Mouse (Mus musculus) midbrain, embryonic 10.5 days (tissue): ENCODE measurements at regions not wholly inside any gene's neighbourhood (a gene's known extent, or its start where the extent isn't known, plus 50 kb on each side); places are given as distances from the start of the nearest gene placed in this dataset.
A peak's percentile ranks its signal among the peaks of the same experiment; 100 is the strongest.

Experiments
- DNase-seq: peaks from one replicate; pipeline ENCODE4 v3.0.0-alpha.2; 2017; ENCODE audit warnings: low spot score
- H3K27ac ChIP-seq: fragments of 300-500 bp; sonication (generic); replicated peaks from 2 replicates; pipeline ENCODE4 v1.5.1; 2016; ENCODE audit warnings: mild to moderate bottlenecking
- H3K27me3 ChIP-seq: fragments of 300-500 bp; sonication (generic); 2 replicates; pipeline ENCODE4 v1.6.1; 2016; ENCODE audit warnings: low read depth, mild to moderate bottlenecking; ENCODE audit not compliant: poor library complexity, severe bottlenecking
- H3K36me3 ChIP-seq: fragments of 300-500 bp; sonication (generic); 2 replicates; pipeline ENCODE4 v1.6.1; 2016; ENCODE audit warnings: mild to moderate bottlenecking, moderate library complexity
- H3K4me1 ChIP-seq: fragments of 300-500 bp; sonication (generic); 2 replicates; pipeline ENCODE4 v1.6.1; 2016
- H3K4me3 ChIP-seq: fragments of 300-500 bp; sonication (generic); 2 replicates; pipeline ENCODE4 v1.5.1; 2016; ENCODE audit warnings: mild to moderate bottlenecking, moderate library complexity
- H3K9me3 ChIP-seq: fragments of 300-500 bp; sonication (generic); replicated peaks from 2 replicates; pipeline ENCODE4 v1.6.1; 2016; ENCODE audit warnings: mild to moderate bottlenecking
- WGBS: fragments of 180-500 bp; shearing (Covaris S2); methylation state at CpG from one replicate; pipeline ENCODE4 v1.1.7; 2016; 5-methylcytosine and 5-hydroxymethylcytosine counted together

DNA sequence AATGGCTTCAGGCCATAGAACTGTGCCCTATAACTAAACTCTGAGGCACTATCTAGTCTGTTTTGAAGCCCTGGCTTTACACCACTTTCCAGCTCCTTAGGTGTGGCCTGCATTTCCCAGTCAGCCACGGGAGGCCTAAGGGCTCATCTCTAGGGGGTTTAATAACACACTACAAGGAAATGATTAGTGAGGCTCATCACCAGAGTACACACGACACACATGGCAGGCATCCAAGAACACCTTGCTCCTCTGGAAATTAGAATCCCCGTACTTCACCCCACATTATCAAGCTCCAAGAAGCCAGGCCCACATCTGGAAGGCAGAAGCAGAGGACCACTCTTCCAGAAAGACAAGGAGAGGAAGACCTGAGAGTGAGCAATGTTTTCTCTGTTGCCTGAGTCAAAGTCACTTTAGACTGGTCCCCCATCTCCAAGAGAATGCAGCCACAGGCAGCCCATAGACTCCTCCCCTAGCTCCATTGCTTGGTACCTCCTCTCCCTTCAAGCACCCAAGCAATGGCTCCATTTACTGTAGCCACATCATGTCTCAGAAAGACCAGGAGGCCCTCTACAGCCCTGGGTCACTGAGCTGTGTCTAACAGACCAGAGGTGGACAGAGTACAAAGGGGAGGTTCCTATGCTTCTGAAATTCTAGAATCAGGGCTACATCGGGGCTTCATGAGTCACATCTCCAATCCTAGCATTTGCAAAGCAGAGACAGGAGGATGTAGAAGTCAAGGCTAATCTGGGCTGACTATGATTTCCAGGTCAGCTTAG lies 204.0 kb upstream of the Spdye4c start:
- Histone ChIP-seq H3K27ac (no peak overlapping the region), H3K9me3 (no peaks in the 10 kb centered on the region), H3K36me3 (no peaks in the 10 kb centered on the region), H3K27me3 (peaks cover 5% of the 10 kb centered on the region; the same call in 1 of the 2 replicates), H3K4me1 (peaks cover 54% of the 10 kb centered on the region), H3K4me3 (no peak overlapping the region)
- 86% methylated on average over 4 of the region's 4 CpGs for WGBS
- DNase-seq, result no peak

DNA sequence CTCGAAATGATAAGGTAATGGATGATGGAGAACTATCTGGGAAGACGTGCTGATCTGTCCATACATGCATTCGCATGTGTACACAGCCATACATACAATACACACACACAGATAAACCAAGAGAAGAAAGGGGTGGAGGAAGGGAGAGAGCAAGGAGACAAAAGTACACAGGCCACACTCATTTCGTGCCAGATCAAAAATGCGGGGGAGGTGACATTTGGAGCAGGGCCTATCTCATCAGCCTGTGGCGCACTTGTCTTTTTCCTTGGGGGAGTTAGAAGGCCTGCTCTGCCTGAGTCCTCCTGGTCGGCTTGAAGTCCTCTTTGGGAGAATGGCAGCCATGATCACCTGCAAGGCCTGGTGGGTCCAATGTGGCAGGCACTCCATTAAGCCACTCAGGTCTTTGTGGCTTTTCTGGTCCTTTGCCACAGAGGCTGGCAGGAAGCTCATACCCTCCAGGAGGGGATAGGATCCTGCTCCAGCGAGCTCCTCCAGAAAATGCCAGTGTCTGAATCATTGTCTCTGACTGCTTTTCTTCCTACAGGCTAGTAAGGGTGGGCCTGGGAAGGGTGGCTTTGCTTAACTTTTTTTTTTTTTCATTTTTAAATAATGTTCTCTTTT lies 203.0 kb upstream of the Spdye4c start:
- 80% methylated on average over 8 of the region's 8 CpGs for WGBS
- peaks cover 5% of the 10 kb centered on the region; the same call in 1 of the 2 replicates for H3K27me3 ChIP-seq
- H3K4me3 ChIP-seq, result no peak overlapping the region
- no peak overlapping the region for H3K27ac ChIP-seq
- H3K36me3 ChIP-seq, result no peaks in the 10 kb centered on the region
- no peaks in the 10 kb centered on the region for H3K9me3 ChIP-seq
- DNase-seq, result no peak
- peaks cover 63% of the 10 kb centered on the region for H3K4me1 ChIP-seq

DNA sequence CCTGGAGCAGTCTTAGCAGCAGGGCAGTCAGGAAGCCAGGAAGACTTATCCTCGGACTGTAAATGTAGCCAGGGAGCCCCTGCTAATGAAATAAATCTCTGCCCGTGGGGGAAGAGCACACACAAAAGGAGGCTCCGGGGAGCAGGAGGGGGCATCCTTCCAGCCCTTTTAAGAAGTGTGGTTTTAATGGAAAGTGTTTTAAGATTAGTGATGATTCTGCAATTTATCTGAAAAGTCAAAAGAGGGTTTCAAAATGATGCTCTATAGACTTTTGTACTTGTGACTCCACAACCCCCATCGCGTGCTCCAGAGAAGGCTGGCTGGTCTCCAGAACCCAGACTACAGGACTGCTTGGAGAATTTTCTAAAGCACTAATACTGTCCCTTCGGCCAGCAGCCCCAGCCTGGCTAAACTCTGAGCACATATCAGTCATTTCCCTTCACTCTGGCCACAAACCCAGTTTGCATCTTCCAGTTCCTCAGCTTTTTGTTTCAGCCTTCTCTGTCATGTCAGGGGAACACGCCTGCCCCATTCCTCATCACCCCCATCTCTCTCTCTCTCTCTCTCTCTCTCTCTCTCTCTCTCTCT lies 202.0 kb upstream of the Spdye4c start:
- Histone ChIP-seq H3K27me3 (peaks cover 10% of the 10 kb centered on the region), H3K27ac (no peak overlapping the region), H3K9me3 (no peaks in the 10 kb centered on the region), H3K4me3 (no peak overlapping the region), H3K4me1 (peaks cover 66% of the 10 kb centered on the region), H3K36me3 (no peaks in the 10 kb centered on the region)
- WGBS, result 31% methylated on average over 7 of the region's 7 CpGs
- peak; percentile 16 for DNase-seq

DNA sequence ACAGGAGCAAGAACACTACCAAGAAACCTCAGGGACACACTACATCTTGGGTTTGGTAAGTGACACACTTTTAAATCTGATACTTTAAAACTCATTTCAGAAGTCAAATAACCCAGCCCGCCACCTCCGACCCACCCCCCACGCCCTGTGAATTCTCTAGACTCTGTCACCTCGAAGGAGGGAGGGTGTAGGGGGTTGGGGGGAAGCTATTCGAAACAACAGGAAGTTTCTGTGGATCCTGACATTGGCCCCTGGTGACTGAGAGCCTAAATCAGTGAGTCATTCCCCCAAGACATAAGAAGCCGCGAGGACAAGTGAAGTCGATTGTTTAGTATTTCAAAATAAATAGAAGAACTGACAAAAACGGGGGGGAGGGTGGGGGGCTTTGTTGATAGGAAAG lies 198.7 kb upstream of the Spdye4c start:
- WGBS, result 14% methylated on average over 9 of the region's 9 CpGs
- H3K9me3 ChIP-seq, result no peaks in the 10 kb centered on the region
- peak overlapping the region; percentile 20; the same call in 1 of the 2 replicates for H3K4me3 ChIP-seq
- peaks cover 25% of the 10 kb centered on the region for H3K27me3 ChIP-seq
- H3K4me1 ChIP-seq, result peaks cover 74% of the 10 kb centered on the region
- H3K36me3 ChIP-seq, result no peaks in the 10 kb centered on the region
- DNase-seq, result no peak
- no peak overlapping the region for H3K27ac ChIP-seq

DNA sequence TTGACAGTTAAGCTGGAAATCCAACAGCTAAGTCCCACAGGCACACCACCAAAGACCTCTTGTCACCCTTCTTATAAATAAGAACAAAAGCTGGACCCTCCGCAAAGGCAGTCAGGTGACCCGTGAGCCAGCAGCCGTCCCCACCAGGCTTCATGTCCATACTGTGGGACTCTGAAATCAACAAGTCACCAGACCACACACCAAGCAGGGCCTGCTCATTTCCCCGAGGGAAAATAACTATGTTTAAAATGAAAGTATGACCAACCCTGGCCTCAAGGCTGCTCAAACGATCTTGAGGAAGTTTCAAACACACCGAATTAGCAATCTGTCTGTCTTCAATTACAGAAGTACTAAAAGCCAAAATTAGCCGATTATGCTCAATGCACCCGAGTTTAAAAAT lies 197.6 kb upstream of the Spdye4c start:
- 31% methylated on average over 8 of the region's 8 CpGs for WGBS
- peak; percentile 55 for DNase-seq
- Histone ChIP-seq H3K36me3 (no peaks in the 10 kb centered on the region), H3K27me3 (peaks cover 20% of the 10 kb centered on the region), H3K4me3 (no peak overlapping the region; the same call in 1 of the 2 replicates), H3K27ac (no peak overlapping the region), H3K4me1 (peaks cover 68% of the 10 kb centered on the region), H3K9me3 (no peaks in the 10 kb centered on the region)

DNA sequence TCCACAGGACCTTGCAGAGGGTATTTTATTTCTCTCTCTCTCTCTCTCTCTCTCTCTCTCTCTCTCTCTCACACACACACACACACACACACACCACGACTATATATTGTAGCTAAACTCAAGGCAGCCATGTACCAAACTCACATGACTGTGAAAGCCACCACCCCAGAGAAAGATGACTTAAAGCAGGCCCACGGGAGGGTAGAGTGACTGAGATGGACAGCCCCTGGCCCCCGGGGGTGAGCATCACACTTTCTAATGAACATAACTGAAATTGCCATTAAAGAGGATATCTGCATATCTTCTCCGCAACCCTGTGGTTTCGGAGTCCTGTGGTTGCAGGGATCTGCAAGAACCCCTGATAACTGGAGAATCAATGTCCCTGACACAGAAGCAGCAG lies 197.1 kb upstream of the Spdye4c start:
- Histone ChIP-seq H3K4me1 (peaks cover 63% of the 10 kb centered on the region), H3K4me3 (no peak overlapping the region), H3K27me3 (peaks cover 20% of the 10 kb centered on the region), H3K9me3 (no peaks in the 10 kb centered on the region), H3K27ac (no peak overlapping the region), H3K36me3 (no peaks in the 10 kb centered on the region)
- 82% methylated on average over 5 of the region's 5 CpGs for WGBS
- DNase-seq, result no peak

DNA sequence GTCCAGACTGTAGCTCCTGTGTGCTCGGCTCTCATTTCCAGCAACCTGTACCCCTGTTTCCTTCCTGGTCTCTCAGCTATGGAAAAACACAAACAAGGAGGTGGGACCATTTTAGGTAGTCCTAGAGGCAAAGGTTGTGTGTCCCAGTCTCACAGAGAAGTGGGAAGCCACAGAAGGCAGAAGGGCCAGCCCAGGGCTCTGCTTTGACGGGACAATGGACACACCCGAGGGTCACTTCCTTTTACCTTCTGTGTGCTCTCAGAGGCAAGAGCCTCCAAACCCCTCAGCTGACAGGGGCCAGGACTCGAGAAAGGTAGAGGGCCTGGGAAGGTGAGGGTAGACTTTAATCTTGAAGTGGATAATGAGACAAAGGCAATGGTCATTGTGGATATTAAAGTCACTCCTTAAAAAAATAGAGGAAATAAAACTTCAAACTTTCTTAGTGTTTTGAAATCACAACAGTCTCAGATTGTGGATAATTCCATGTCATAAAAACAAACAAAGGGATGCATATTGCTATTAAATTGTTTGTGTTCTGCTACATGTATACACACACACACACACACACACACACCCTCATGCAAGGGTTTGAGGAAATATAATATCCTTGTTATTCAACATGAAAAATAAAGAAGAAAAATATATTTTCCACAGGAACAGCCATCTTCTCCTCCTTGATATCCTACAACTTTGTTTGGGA lies 195.6 kb upstream of the Spdye4c start:
- H3K27ac ChIP-seq, result no peak overlapping the region; the same call in 1 of the 2 replicates

DNA sequence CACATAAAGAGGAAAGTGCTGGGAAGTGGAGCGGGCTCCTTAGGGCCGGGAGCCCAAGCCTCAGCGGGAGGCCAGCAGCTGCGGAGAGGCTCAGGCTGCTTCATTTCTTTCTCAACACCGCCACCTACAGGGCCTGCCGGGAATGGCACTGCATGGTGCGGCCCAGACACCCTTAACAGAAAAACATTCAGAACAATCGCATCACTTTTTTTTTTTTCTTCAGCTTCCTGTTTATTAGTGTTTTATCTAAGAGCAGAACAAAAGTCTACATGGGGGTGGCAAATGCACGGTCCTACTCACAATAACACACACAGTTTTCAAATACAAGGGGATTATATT lies 195.0 kb upstream of the Spdye4c start:
- WGBS, result 7% methylated on average over 9 of the region's 9 CpGs

More for the DNA sequence above, 195.6 kb upstream of the Spdye4c start:
- H3K4me1 ChIP-seq, result peaks cover 47% of the 10 kb centered on the region
- no peak for DNase-seq
- no peaks in the 10 kb centered on the region for H3K9me3 ChIP-seq
- H3K27me3 ChIP-seq, result peaks cover 20% of the 10 kb centered on the region
- H3K4me3 ChIP-seq, result no peak overlapping the region
- no peaks in the 10 kb centered on the region for H3K36me3 ChIP-seq
- 51% methylated on average over 4 of the region's 4 CpGs for WGBS

DNA sequence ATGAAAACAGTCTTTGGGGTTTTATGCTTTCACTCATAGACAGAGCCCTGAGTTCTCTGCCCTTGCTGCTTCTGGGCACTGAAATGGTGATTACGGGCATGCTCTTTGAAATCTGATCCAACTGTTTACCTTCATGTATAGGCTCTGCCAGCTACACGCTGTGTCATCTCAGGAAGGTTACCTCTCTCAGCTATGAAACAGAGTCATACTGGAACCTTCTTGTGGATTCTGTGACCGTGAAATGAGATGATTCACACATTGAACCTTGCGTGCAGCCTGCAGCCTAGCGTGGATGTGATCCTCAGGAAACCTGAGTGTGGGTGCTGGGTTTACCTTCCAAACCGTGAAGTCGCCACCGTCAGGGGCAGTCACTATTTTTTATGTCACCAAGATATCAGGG lies 189.7 kb upstream of the Spdye4c start:
- H3K27me3 ChIP-seq, result peaks cover 5% of the 10 kb centered on the region; the same call in 1 of the 2 replicates
- no peak overlapping the region for H3K4me3 ChIP-seq
- WGBS, result 85% methylated on average over 8 of the region's 8 CpGs
- peaks cover 22% of the 10 kb centered on the region for H3K4me1 ChIP-seq
- H3K9me3 ChIP-seq, result no peaks in the 10 kb centered on the region
- no peaks in the 10 kb centered on the region for H3K36me3 ChIP-seq
- H3K27ac ChIP-seq, result no peak overlapping the region
- DNase-seq, result no peak

More for the DNA sequence above, 195.0 kb upstream of the Spdye4c start:
- Histone ChIP-seq H3K36me3 (no peaks in the 10 kb centered on the region), H3K27me3 (peaks cover 23% of the 10 kb centered on the region), H3K4me3 (no peak overlapping the region), H3K9me3 (no peaks in the 10 kb centered on the region), H3K4me1 (peaks cover 44% of the 10 kb centered on the region), H3K27ac (no peak overlapping the region)
- DNase-seq, result peak; percentile 87

DNA sequence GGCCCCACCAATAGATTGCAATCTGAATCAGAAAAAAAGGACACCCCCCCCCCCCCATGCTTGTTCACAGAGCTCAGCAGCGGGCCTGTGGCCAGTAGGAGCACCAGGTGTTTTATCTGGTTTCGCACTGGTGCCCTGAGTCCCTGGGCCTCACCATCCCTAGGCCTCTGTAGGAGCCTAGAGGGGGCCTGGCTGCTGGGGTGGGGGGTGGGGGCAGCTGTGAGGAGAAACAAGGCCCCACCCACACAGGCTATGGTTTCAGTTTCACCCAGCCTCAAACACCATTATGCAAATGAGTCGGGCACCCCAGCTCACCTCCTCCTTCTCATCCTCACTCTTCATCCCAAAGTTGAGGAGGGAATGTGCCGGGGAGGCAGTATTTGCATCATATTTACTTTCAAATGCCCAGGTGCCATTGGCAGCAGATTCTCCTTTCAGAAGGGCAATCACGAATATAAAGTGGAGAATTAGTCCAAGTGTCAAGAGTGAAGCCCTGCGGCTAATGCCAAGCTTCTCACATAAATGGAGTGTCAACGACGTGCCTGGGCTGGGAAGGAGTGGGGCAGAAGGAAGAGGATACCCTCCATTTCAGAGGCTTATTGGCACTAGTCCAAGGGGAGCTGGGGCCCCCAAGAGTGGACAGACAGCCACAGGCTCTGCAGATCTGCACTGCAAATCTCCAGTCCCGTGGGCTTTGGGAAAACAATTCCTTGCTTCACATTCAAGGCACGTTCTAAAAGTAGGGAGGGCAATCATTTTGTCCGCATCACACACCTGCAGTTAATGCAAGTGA lies 187.7 kb upstream of the Spdye4c start:
- no peak for DNase-seq
- 45% methylated on average over 11 of the region's 11 CpGs for WGBS
- no peak overlapping the region for H3K4me3 ChIP-seq
- peaks cover 5% of the 10 kb centered on the region; the same call in 1 of the 2 replicates for H3K27me3 ChIP-seq
- 0 out of 2 replicates have a peak overlapping the region, but pooled peaks have one; percentile 3 for H3K27ac ChIP-seq
- no peaks in the 10 kb centered on the region for H3K36me3 ChIP-seq
- no peaks in the 10 kb centered on the region for H3K9me3 ChIP-seq
- peaks cover 22% of the 10 kb centered on the region for H3K4me1 ChIP-seq

DNA sequence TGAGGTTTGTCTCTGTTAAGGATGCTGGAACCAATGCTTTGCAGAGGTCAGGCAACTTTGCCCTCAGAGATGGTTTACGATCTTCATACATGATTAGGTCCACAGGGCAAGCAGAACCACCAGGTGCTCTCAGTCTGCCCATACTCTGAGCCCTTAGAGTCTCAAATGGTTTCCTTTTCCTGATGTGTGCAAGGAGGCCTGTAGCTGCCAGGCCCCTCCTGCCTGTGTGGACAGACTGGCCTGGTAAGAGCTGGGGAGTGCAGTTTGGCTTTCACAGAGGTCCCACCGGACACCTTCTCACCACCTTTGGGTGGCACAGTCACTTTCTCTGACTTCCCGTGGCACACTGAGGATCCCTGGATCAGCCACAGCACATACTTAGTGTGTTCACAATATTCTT lies 186.6 kb upstream of the Spdye4c start:
- Histone ChIP-seq H3K4me1 (peaks cover 22% of the 10 kb centered on the region), H3K36me3 (no peaks in the 10 kb centered on the region), H3K4me3 (no peak overlapping the region), H3K9me3 (no peaks in the 10 kb centered on the region), H3K27me3 (peaks cover 5% of the 10 kb centered on the region; the same call in 1 of the 2 replicates), H3K27ac (no peak overlapping the region)
- WGBS, result 84% methylated on average over 3 of the region's 3 CpGs
- no peak for DNase-seq

DNA sequence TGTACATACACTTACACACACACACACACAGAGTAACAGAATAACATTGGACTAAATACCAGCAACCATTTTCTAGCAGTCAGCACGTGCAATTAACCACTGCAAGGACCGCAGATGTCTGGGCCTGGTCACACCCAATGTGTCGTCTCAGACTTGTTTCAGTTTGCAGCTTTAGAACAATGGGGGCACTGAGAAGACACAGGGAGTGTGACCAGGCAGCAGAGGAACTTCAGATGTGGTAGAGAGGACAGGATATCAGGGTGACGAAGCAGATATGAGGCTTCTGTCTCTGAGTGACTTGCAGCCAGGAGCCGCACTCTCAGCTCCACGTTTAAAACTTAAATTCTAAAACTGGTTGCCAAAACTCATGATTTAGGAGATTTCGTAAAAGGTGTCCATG lies 183.9 kb upstream of the Spdye4c start:
- WGBS, result 77% methylated on average over 7 of the region's 7 CpGs
- H3K27me3 ChIP-seq, result no peaks in the 10 kb centered on the region

More for the DNA sequence above, 183.9 kb upstream of the Spdye4c start:
- DNase-seq, result no peak
- Histone ChIP-seq H3K9me3 (no peaks in the 10 kb centered on the region), H3K4me3 (no peak overlapping the region), H3K27ac (no peak overlapping the region), H3K4me1 (peaks cover 19% of the 10 kb centered on the region), H3K36me3 (no peaks in the 10 kb centered on the region)
